Mouse (Mus musculus) cerebellum, adult (tissue): Measurements from ENCODE around the gene H2-T24.
"Not testable (repeated sequence)": the region's sequence is repeated elsewhere in the genome, so short reads cannot be mapped to it uniquely, and the experiment has no call there.

Experiments
- ATAC-seq: cut with Nextera tagmentation; 2 replicates; pipeline ENCODE4 v1.9.2; 2017; ENCODE audit warnings: mild to moderate bottlenecking, moderate library complexity, mixed read lengths; ENCODE audit not compliant: insufficient number of reproducible peaks, low FRiP score, low TSS enrichment

Gene H2-T24

DNA sequence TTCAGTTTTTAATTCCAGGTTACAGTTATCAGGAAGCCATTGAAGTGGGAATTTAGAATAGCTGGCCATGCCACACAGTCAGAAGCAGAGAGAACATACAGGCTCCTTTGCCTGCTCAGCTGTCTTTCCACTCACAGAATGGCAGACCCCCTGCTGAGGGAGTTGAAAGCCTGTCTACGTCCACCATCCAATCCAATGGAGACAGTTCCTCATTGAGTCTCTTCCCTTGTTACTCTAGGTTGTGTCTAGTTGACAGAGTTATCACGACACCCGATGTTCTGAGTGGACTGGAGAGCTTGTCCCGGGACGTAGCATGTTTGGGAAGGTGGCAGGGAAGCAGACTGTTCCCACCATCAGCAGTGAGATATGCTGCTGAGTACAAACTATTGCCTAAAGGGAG, 4.8 kb upstream of the H2-T24 start:
- no peak for ATAC-seq

DNA sequence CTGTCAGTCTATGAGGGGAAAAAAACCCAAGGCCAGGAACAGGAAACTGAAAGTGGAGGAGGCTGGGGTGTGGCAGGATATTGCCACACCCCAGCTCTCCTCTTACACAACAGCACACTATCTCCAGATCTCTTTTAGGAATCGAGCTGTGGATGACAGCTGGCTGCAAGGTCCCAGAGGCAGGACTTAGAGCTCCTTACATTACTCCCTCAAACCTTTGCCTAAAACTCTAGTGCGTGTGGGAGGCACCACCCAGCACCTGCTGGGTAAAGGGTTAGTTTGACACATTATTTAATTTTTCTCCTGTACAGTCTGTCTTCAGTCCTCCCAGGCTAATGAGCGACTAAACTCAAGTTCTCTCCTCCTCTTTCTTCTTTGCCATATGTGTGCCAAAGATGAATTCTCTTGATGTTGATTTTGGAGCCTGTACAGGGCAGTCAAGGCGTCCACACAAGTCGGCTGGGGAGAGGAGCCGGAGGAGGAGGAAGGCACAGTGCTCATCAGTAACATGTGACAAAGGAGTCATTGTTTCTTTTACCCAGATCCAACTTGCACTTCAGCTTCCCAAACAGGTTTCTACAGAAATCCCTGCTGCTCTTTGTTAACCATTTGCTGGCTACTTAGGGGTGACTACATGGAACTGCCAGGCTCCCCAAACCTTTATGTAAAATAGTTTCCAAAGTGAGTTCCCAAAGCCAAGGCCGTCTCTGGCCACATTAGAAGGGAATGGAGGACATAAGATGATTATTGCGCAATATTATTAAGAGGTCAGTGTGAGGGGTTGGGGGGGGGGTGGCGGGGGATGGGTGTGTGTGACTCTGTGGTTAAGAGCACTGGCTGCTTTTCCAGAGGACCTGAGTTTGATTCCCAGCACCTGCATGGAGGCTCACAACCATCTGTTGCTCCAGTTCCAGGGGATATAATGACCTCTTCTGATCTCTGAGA, 3.6 kb upstream of the H2-T24 start:
- no peak for ATAC-seq

DNA sequence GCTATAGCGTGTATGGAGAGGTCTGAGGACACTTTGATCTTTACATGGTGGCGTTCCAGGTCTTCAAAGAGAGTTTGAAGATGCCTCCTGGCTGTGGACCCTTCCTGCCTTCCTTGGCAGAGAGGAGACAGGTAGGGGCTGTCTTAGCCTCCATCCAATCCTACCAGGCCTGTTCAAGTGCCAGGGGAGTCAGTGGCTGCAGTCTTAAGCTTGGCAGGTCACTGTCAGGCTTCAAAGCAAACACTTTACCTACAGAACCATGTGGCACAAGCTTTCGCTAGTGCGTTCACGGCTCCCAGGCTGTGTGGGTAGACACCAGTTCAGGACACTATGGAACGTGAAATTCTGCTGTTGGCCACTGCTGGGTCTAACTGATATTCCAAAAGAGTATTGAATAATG, 2.6 kb upstream of the H2-T24 start:
- ATAC-seq, result no peak

DNA sequence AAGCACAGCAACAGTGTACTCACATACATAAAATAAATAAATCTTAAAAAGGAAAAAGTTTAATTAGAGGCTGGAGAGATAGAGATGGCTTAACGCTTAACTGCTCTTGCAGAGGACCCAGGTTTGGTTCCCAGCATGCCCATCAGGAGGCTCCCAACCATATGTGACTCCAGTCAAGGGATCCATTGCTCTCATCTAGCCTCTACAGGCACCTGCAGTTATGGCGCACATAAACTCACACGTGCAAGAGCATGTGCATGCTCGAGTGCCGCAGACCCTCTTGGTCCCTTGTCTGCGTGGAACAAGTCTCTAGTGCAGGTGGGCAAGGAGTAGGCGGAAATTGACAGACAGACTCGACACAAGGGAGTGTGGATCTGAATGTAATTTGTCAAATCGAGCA, 1.7 kb upstream of the H2-T24 start:
- ATAC-seq, result no peak

DNA sequence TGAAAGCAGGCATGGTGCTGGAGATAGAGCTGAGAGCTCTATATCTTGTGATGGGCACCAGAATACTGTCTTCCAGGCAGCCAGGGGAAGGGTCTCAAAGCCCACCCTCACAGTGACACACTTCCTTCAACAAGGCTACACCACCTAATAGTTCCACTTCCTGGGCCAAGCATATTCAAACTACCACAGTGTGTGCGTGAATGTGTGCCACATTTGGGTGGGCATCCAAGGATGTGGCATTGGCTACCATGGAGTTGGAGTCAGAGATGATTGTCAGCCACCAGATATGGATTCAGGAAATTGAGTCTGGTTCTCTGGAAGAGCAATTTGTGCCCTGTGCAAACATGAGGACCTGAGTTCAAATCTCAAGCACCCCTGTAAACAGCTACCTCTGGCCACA, 949 bp upstream of the H2-T24 start:
- no peak for ATAC-seq

DNA sequence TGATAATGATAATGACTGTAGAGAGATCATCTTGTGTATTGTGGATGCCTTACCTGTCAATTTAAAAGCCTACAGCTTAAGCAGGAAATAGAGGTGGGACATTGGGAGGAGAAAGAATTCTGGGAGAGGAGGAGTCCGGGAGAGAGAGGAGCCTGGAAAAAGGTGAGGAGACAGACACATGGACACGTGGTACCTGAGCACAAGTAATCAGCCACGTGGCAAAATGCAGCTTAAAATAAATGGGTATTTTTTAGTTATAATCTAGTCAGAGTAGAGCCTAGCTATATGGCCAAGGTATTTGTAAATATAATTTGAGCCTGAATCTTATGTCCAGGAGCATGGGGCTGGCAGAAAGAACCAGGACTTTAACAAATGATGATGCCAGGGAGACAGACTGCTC, 841 bp downstream of the H2-T24 start:
- no peak for ATAC-seq

DNA sequence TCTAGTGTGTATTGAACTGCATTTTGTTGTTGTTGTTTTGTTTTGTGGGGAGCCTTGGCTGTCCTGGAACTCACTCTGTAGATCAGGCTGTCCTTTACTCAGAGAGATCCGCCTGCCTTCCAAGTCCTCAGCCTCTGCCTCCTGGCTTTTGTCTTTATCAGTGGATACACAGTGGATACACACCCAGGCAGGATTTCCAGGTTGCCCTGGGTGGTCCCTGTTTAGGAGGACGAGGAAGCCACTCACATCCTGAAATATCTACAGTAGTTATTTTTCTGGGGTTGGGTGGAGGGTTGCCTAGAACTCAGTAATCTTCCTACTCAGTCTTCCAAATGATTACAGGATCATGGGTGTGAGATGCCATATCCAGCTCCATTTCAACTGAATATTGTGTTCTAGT, 1.4 kb downstream of the H2-T24 start:
- ATAC-seq, result no peak

DNA sequence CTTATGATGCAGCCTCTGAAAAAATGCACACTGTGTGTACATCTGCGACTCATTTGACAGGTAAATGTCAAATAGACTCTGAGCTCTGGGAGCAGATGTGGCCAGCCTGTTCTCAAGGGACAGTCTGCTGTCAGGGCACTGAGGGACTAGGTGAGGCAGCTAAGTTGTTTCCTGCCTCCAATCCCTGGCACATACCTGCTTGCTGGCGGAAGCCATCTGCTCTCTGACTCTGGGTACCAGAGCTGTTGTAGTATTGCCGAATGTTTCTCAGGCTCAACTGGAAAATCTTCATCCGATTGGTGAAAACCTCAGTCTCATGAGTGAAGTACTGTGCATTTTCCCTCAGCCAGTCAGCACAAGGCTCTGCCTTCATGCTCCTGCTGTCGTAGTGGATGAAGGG, 3.3 kb downstream of the H2-T24 start:
- ATAC-seq, result no peak

DNA sequence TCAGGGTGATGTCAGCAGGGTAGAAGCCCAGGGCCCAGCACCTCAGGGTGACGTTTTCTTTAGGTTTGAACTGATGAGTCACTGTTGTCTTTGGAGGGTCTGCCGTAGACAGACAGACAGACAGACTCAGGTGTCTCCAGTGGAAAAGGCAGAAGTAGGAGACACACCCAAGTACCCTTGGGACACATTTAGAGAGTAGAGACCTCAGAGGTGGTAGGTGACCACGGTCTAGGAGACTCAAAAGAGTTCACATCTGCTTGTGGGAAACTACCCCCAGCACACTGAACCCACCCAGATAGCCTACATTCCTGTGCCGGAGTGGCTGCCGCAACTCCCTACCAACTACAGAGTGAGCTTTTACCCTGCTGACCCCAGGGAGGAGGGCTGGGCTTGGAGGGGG, 5.4 kb downstream of the H2-T24 start:
- ATAC-seq, result no peak

DNA sequence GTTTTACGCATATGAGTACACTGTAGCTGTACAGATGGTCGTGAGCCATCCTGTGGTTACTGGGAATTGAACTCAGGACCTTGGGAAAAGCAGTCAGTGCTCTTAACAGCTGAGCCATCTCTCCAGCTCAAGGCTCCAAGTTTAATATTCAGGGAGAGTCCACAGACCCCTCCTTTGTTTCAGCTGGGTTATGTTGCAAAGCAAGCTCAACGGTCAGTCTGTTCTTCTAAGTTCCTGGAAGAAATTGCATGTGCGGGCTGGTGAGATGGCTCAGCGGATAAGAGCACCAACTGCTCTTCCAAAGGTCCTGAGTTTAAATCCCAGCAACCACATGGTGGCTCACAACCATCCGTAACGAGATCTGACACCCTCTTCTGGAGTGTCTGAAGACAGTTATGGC, 16.0 kb downstream of the H2-T24 start:
- not testable (repeated sequence) for ATAC-seq

DNA sequence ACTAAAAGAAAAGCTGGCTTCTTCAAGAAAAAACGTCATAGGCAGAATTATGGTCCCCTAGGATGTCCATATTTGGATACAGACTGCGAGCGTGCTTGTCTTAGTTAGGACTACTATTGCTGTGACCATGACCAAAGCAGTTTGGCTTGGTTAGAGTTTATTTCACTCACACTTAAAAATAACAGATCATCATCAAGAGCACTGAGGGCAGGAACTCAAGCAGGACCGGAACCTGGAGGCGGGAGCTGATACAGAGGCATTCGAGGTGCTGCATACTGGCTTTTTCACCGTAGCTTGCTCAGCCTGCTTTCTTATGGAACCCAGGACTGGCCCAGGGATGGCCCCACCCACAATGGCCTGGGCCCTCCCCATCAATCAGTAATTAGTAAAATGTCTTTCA, 17.0 kb downstream of the H2-T24 start:
- ATAC-seq, result no peak

DNA sequence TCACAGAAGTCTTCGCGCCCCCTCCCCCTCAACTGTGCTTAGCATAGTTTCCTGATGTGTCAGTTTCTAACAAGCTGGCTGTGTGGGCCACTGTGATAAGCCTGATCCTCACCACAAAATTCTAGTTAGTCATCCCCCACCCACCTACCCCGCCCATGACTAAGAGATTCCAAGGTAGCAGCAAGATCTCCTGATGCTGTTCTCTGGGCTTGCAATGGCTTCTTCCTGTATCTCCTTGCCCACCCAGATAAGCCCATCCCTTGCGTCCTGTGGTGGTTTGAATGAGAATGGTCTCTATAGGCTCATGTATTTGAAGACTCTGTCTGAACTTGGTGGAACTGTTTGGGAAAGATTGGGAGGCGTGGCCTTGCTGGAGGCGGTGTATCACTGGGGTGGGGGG, 18.4 kb downstream of the H2-T24 start:
- no peak for ATAC-seq

DNA sequence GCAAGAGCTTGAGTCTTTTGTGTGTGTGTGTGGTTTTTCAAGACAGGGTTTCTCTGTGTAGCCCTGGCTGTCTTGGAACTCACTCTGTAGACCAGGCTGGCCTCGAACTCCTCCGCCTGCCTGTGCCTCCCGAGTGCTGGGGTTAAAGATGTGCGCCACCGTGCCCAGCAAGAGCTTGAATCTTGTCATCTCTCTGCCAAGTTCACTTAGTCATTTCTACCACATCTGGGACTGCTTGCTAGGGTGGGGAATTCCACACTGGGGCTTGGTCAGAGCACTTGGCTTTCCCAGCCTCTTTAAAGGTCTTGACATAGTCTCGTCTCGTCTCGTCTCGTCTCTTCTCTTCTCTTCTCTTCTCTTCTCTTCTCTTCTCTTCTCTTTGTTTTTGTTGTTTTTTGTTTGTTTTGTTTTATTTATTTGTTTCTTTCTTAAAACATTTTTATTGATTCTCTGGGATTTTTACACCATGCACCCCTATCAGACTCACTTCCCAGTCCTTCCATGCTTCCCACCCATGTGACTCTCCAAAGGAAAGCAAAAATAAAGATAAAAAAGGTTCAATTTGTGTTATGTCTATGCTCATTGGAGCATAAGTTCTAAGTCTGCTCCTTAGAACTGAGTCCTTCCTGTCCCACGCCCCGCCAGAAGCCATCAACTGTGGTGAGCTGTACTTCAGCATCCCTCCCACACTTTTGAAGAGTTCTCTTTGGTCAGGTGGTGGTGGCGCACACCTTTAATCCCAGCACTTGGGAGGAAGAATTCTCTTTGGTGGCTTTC, 19.1 kb downstream of the H2-T24 start:
- no peak for ATAC-seq

DNA sequence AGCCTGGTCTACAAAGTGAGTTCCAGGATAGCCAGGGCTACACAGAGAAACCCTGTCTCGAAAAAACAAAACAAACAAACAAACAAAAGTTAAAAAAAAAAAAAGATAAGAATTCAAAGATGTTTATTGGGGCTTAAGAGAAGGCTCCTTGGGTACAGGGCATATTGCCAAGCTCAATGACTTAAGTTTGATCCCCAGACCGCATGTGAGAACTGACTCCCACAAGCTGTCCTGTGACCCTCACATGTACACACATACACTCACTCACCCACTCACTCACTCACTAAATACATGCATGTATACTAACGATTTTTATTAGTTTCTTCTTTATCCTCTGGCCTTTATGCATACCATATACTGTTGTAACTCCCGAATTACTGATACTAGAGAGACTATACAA, 20.0 kb downstream of the H2-T24 start:
- ATAC-seq, result no peak

DNA sequence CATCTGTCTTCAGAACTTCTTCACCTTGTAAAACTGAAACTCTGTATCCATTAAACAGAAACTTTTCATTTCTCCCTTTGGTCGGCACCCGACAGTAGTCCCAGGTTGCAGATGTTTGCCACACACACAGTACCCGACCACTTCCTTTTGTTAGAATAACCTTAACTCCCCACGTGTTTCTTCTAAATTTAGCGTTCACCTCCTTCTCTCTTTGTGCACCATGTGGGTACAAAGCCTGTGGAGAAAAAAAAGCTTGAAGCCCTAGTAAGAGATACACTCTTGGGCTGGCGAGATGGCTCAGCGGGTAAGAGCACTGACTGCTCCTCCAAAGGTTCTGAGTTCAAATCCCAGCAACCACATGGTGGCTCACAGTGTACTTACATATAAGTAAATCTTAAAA, 21.0 kb downstream of the H2-T24 start:
- no peak for ATAC-seq

DNA sequence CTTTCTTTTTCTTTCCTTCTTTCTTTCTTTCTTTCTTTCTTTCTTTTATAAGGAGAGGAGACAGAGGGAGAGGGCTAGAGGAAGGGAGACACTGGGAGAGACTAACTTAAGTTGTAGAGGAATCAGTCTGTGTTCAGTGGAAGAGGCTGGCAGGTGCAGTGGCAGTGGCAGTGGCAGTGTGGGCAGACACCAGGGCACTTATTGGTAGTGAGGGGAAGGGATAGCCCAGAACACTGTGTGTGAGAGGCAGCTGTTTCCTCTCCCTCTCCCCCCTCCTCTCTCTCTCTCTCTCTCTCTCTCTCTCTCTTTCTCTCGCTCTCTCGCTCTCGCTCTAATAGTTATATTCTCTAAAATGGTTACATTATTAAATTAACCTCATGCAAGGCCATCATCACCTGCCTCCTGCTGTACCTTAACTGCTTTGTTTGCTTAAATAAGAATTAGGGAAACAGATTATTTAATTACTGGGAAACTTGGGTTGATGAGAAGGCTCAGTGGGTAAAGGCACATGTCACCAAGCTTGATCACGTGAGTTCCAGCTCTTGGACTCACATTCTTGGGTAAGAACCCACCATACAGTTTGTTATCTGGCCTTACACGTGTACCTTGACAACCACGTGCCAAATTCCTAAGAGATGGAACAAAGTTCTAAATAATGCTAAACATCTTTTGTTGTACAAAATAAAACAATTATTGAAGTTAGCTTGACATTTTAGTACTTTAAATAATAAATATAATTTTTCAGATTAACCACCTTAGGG, 21.6 kb downstream of the H2-T24 start:
- no peak for ATAC-seq

DNA sequence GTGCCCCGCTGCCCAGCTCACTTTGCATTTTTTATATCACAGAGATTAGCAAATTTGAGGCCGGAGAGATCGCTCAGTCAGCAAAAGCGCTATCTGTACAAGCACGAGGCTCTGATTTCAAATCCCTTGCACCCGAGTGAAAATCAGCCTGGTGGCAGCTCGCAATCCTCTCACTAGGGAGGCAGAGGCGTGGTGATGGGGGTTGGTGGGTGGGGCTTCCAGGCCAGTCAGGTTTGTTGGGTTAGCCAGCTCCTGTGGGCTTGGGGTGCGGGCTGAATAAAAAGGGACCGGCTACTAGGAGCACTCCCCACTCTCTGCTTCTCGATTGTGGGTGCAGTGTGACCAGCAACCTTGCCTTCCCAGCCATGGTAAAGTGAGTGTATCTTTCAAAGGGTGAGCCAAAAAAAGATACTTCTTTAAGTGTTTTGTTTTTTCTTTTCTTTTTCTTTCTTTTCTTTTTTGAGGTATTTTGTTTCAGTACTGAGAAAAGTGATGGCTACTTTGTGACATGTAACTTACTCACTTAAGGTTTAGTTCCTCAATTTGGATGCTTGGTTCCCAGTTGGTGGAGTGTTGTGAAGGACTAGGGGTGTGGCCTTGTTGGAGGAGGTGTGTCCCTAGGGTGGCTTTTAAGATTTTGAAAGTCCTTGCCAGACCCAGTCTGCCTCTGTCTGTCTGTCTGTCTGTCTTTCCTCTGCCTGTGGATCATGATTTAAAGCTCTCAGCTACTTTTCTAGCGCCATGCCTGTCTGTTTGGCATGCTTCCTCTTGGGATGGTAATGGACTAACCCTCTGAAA, 22.4 kb downstream of the H2-T24 start:
- no peak for ATAC-seq

DNA sequence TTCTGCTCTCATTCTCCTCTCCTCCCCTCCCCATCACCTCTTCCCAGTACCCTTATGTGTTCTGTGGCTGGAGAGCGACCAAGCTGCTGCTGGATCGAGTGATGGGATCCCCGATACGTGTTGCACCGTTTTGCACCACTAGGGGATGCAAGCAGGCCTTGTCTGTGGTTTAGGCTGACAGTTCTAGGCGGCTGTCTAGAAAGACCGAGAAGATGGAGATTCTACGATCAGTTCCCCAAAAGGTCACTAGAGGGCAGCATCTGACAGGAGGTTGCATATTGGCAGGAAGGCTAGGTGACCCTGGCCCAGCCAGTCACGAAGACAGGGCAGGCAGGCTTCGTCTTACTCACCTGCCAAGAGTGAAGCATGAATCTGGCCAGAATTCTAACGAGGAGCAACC, 23.4 kb downstream of the H2-T24 start:
- ATAC-seq, result peak; percentile 59

DNA sequence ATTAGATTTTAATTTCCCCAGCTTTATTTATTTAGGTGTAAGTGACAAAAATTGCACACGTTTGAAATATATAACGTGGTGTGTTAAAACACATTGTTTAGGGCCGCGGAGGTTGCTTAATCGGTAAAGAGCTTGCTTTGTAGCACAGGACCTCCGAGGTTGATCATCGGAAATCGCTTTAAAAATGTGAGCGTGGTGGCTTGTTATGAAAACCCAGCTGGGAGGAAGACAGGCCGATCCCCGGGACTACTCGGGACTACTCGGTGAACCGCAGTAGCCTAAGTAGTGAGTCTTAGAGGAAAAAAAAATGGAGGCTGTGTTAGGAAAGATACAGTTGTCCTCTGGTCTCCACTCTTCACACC, 25.5 kb downstream of the H2-T24 start:
- no peak for ATAC-seq

DNA sequence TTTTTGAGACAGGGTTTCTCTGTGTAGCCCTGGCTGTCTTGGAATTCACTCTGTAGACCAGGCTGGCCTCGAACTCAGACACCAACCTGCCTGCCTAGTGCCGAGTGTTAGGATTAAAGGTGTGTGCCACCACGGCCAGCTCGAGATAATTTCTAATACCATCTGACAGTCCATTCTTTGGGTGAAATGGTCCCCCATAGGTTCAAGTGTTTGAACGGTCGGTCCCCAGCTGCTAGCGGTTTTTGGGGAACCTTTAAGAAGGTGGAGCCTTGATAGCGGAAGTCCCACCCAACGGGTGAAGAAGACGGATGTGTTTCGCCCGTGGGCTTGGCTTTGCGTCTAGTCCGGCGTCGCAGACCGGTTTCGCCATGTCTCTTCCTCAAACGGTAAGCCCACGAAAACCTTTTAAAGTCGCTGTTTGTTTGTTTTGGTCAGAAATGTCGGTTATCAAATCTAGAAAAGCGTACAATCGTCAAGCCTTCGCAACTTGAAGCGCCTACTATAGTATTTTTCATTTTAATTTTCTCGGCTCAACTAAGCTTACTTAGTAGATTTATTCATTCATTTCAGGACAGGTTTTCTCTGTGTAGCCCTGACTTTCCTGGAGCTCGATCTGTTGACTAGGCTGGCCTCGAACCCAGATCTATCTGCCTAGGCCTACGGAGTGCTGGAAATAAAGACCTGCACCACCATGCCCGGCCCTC, 26.0 kb downstream of the H2-T24 start:
- ATAC-seq, result peak; percentile 74; the same call in 1 of the 2 replicates
